Mouse (Mus musculus) liver, embryonic 15.5 days (tissue): ENCODE results near the gene Fam89a. TPM values are rescaled to one million over a fixed set of nuclear protein-coding genes. Genes with fewer than 3 reads are reported as not detected.

Source experiments
- polyA plus RNA-seq: library from polyadenylated mRNA; unstranded; fragments of >200 nt; fragmentation: Nextera tagmentation; extraction: Ambion mirVana; gene quantifications from 2 replicates; pipeline ENCODE4 v1.2.1, GENCODE M21; 2015

Fam89a gene
- polyA plus RNA-seq, 1 experiment from 2014 or later = 2.7 TPM

Other genes starting within 250 kb of the Fam89a start
- gene Cog2, start 231.1 kb downstream of the Fam89a start, polyA plus RNA-seq = 16.2 and 16.5 TPM in 2 replicates
- 183 and 228 TPM in 2 replicates for gene Agt, start 182.1 kb downstream of the Fam89a start, polyA plus RNA-seq
- 0.03 TPM in 1 of 2 replicates, not detected in the other for gene Capn9, start 175.7 kb downstream of the Fam89a start, polyA plus RNA-seq
- 5.5 and 6.5 TPM in 2 replicates for gene 2310022B05Rik, start 88.5 kb downstream of the Fam89a start, polyA plus RNA-seq
- 18.3 and 18.4 TPM in 2 replicates for gene Ttc13, start 29.8 kb downstream of the Fam89a start, polyA plus RNA-seq
- gene Arv1, start 29.7 kb downstream of the Fam89a start, polyA plus RNA-seq = 4.9 and 5.3 TPM in 2 replicates
- 0.01 and 0.02 TPM in 2 replicates for gene Trim67, start 41.3 kb upstream of the Fam89a start, polyA plus RNA-seq
- gene Gnpat, start 111.2 kb upstream of the Fam89a start, polyA plus RNA-seq = 35.6 and 42.2 TPM in 2 replicates
- gene 2810004N23Rik, start 111.3 kb upstream of the Fam89a start, polyA plus RNA-seq = 15.9 and 17.3 TPM in 2 replicates
- 3.7 and 3.8 TPM in 2 replicates for gene Exoc8, start 145.9 kb upstream of the Fam89a start, polyA plus RNA-seq
- gene Sprtn, start 146.1 kb upstream of the Fam89a start, polyA plus RNA-seq = 6.1 and 6.4 TPM in 2 replicates
- gene Egln1, start 197.5 kb upstream of the Fam89a start, polyA plus RNA-seq = 3.5 and 4.5 TPM in 2 replicates